28 mouse cellular contexts compared by ENCODE assay signal in the genomic region with DNA sequence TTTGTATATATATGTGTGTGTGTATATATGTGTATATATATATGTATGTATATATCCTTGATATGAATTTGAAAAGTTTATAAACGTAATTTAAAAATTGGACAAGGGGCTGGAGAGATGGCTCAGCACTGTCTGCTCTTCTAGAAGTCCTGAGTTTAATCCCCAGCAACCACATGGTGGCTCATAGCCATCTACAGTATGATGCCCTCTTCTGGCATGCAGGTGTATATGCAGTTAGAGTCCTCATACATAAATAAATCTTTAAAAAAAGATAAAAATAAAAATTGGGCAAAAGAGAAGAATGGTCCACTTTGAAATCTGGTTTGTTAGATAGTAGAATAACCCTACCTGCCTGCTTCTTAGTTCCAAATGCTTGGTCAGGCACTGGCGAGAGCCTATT. TPM values are rescaled to one million over a fixed set of nuclear protein-coding genes. Genes with fewer than 3 reads are reported as not detected.
DNase-seq lines count a peak whose midpoint lies in the region; ATAC-seq and TF ChIP-seq lines count a peak whose summit lies in the region.
"Had no signal": no experiment of that assay in that cellular context is flagged by ENCODE, and none has a peak within 500 bp of the region (broad histone marks: within the 10 kb centered on the region; RNA-seq: fewer than 3 reads in every experiment).

No protein-coding gene starts in this region.

- no peaks in the 10 kb centered on the region for H3K4me1 ChIP-seq in midbrain, embryonic 11.5 days (ENCODE audit: control insufficient read depth, insufficient read depth, low read length)
- H3K4me1 ChIP-seq in midbrain, embryonic 10.5 days = no peaks in the 10 kb centered on the region
- peaks cover 17% of the 10 kb centered on the region for H3K4me1 ChIP-seq in E14TG2a.4 (replicated peaks; ENCODE audit: low read depth, low read length)
- H3K4me1 ChIP-seq: embryonic facial prominence, embryonic 15.5 days; forebrain, embryonic 12.5 days; hindbrain, embryonic 12.5 days; liver, embryonic 13.5 days; neural tube, embryonic 12.5 days had no signal

- H3K9ac ChIP-seq in midbrain, embryonic 11.5 days (ENCODE audit: low read length) = no peak overlapping the region
- H3K9ac ChIP-seq: embryonic facial prominence, embryonic 15.5 days; forebrain, embryonic 12.5 days; forebrain, postnatal 0 days; hindbrain, embryonic 12.5 days; limb, embryonic 13.5 days; liver, embryonic 13.5 days; neural tube, embryonic 12.5 days had no signal

- H3K27me3 ChIP-seq in midbrain, embryonic 11.5 days (ENCODE audit: control insufficient read depth, insufficient read depth, low read length) = no peaks in the 10 kb centered on the region
- H3K27me3 ChIP-seq in midbrain, embryonic 10.5 days (ENCODE audit: low read depth, poor library complexity, severe bottlenecking) = no peaks in the 10 kb centered on the region
- no peaks in the 10 kb centered on the region for H3K27me3 ChIP-seq in E14TG2a.4 (ENCODE audit: insufficient read depth, low read length)
- H3K27me3 ChIP-seq: embryonic facial prominence, embryonic 15.5 days; forebrain, embryonic 12.5 days; hindbrain, embryonic 12.5 days; limb, embryonic 13.5 days; liver, embryonic 13.5 days; neural tube, embryonic 12.5 days had no signal

- no peak overlapping the region for H3K27ac ChIP-seq in layer of hippocampus, adult 2 months
- no peak overlapping the region for H3K27ac ChIP-seq in midbrain, embryonic 11.5 days (ENCODE audit: low read depth, low read length)
- H3K27ac ChIP-seq in midbrain, embryonic 10.5 days (replicated peaks) = no peak overlapping the region
- H3K27ac ChIP-seq: embryonic facial prominence, embryonic 10.5 days; embryonic facial prominence, embryonic 15.5 days; forebrain, embryonic 12.5 days; heart, embryonic 10.5 days; hindbrain, embryonic 12.5 days; hindbrain, postnatal 0 days; limb, embryonic 13.5 days; liver, embryonic 13.5 days; macrophage; neural tube, embryonic 12.5 days had no signal

- no peaks in the 10 kb centered on the region for H3K9me3 ChIP-seq in midbrain, embryonic 11.5 days (ENCODE audit: control insufficient read depth, low read length)
- H3K9me3 ChIP-seq in midbrain, embryonic 10.5 days (replicated peaks) = no peaks in the 10 kb centered on the region
- 0 out of 2 replicates have a peak, but pooled peaks cover 4% of the 10 kb centered on the region for H3K9me3 ChIP-seq in E14TG2a.4 (ENCODE audit: low read length)
- H3K9me3 ChIP-seq: embryonic facial prominence, embryonic 10.5 days; embryonic facial prominence, embryonic 15.5 days; forebrain, embryonic 12.5 days; heart, embryonic 10.5 days; hindbrain, embryonic 12.5 days; limb, embryonic 13.5 days; liver, embryonic 13.5 days; neural tube, embryonic 12.5 days had no signal

- peak; percentile 41 for TF ChIP-seq CTCF in layer of hippocampus, adult 2 months (conservative IDR thresholded peaks at IDR 0.05)
- TF ChIP-seq CTCF in E14TG2a.4 (conservative IDR thresholded peaks at IDR 0.05; ENCODE audit: low read length) = peak; percentile 47

- DNase-seq in layer of hippocampus, adult 2 months (ENCODE audit: low spot score in 2 of 2) = no peak
- no peak for DNase-seq in layer of hippocampus, postnatal 10 days (ENCODE audit: low spot score in 2 of 2)
- peak; percentile 8 for DNase-seq in midbrain, embryonic 11.5 days (ENCODE audit: low spot score, missing footprints)
- DNase-seq in midbrain, embryonic 10.5 days (ENCODE audit: low spot score) = no peak
- DNase-seq in ZHBTc4 (ENCODE audit: low read depth, low spot score) = peak; percentile 25
- no peak for DNase-seq in neural tube, embryonic 10.5 days (ENCODE audit: extremely low spot score, low spot score)
- DNase-seq in cerebellum, adult 8-10 months = no peak
- DNase-seq: adrenal gland, postnatal 10 days; cerebellum, postnatal 14 days; forebrain, postnatal 0 days; gastrocnemius, postnatal 14 days; heart, postnatal 36 days; kidney, adult 9 months; kidney, postnatal 25 days; liver, embryonic 13.5 days; right cerebral cortex, adult 18-20 months had no signal

- H3K36me3 ChIP-seq in midbrain, embryonic 11.5 days (ENCODE audit: control insufficient read depth, insufficient read depth, low read length) = no peaks in the 10 kb centered on the region
- H3K36me3 ChIP-seq in midbrain, embryonic 10.5 days = no peaks in the 10 kb centered on the region
- H3K36me3 ChIP-seq in E14TG2a.4 (ENCODE audit: insufficient read depth, low read length) = no peaks in the 10 kb centered on the region
- H3K36me3 ChIP-seq: embryonic facial prominence, embryonic 10.5 days; embryonic facial prominence, embryonic 15.5 days; forebrain, embryonic 12.5 days; heart, embryonic 10.5 days; hindbrain, embryonic 12.5 days; limb, embryonic 13.5 days; liver, embryonic 13.5 days; neural tube, embryonic 12.5 days had no signal

- no peak for ATAC-seq in midbrain, embryonic 11.5 days (ENCODE audit: low FRiP score)
- ATAC-seq: forebrain, postnatal 0 days; hindbrain, postnatal 0 days; intestine, embryonic 16.5 days; midbrain, embryonic 16.5 days had no signal

- H3K4me2 ChIP-seq in midbrain, embryonic 11.5 days = no peak overlapping the region
- H3K4me2 ChIP-seq: embryonic facial prominence, embryonic 15.5 days; forebrain, embryonic 12.5 days; hindbrain, embryonic 12.5 days; limb, embryonic 13.5 days; liver, embryonic 13.5 days; neural tube, embryonic 12.5 days had no signal

- no peak overlapping the region for H3K4me3 ChIP-seq in layer of hippocampus, adult 2 months
- no peak overlapping the region for H3K4me3 ChIP-seq in midbrain, embryonic 11.5 days (ENCODE audit: low read depth, low read length)
- H3K4me3 ChIP-seq in midbrain, embryonic 10.5 days = no peak overlapping the region
- no peak overlapping the region for H3K4me3 ChIP-seq in E14TG2a.4 (replicated peaks; ENCODE audit: low read length)
- H3K4me3 ChIP-seq: embryonic facial prominence, embryonic 10.5 days; embryonic facial prominence, embryonic 15.5 days; forebrain, embryonic 12.5 days; heart, embryonic 10.5 days; hindbrain, embryonic 12.5 days; limb, embryonic 13.5 days; liver, embryonic 13.5 days; neural tube, embryonic 12.5 days had no signal

- WGBS in midbrain, embryonic 11.5 days = 85% methylated on average over 2 of the region's 2 CpGs
- WGBS in midbrain, embryonic 10.5 days = 87% methylated on average over 2 of the region's 2 CpGs

RNA-seq across cellular contexts. Expression of a gene that starts 36.2 kb away (rescaled TPM):
- 100 to 1,000 TPM; 485 to 508 TPM for total RNA-seq in layer of hippocampus, adult 2 months (2021)
- total RNA-seq in layer of hippocampus, postnatal 10 days (2021) = 100 to 1,000 TPM; 669 to 684 TPM
- polyA plus RNA-seq in midbrain, embryonic 11.5 days (2014; fragmentation: Nextera tagmentation; extraction: Ambion mirVana) = 831 and 886 TPM in 2 replicates
- 839 and 936 TPM in 2 replicates for polyA plus RNA-seq in midbrain, embryonic 10.5 days (2016; fragmentation: Nextera tagmentation; extraction: Ambion mirVana)

RNA-seq across cellular contexts. Expression of a gene that starts 54.9 kb away (rescaled TPM):
- total RNA-seq in layer of hippocampus, adult 2 months (2021) = 100 to 1,000 TPM; 137 to 151 TPM
- total RNA-seq in layer of hippocampus, postnatal 10 days (2021) = 100 to 1,000 TPM; 125 to 146 TPM
- 83.3 and 106 TPM in 2 replicates for polyA plus RNA-seq in midbrain, embryonic 11.5 days (2014; fragmentation: Nextera tagmentation; extraction: Ambion mirVana)
- 85.5 and 89.4 TPM in 2 replicates for polyA plus RNA-seq in midbrain, embryonic 10.5 days (2016; fragmentation: Nextera tagmentation; extraction: Ambion mirVana)

Comparison
In these comparisons a context has a peak if more than half of its experiments do, and no peak if none do; other contexts are left out.
1. DNase-seq: peak in midbrain, embryonic 11.5 days (single experiment) and ZHBTc4 (single experiment); none in layer of hippocampus, adult 2 months (0 of 2), layer of hippocampus, postnatal 10 days (0 of 2), midbrain, embryonic 10.5 days (single experiment), neural tube, embryonic 10.5 days (single experiment) and cerebellum, adult 8-10 months (single experiment).